Mouse (Mus musculus) adrenal gland, adult 10 weeks (tissue): ENCODE measurements around the gene Fcgr2b. TPM values are rescaled to one million over a fixed set of nuclear protein-coding genes. Genes with fewer than 3 reads are reported as not detected.

Experiments used
- polyA plus RNA-seq: library from polyadenylated mRNA; stranded (reverse); fragments of 350-450 nt; fragmentation: Illumina TruSeq; extraction: RNeasy Lipid Tissue Mini Kit (QIAGEN cat#74804); gene quantifications from one replicate; pipeline ENCODE4 v1.2.3, GENCODE M21; 2014; ENCODE audit warnings: low read depth, low replicate concordance

The Fcgr2b gene
- polyA plus RNA-seq: 20.8 TPM

DNA sequence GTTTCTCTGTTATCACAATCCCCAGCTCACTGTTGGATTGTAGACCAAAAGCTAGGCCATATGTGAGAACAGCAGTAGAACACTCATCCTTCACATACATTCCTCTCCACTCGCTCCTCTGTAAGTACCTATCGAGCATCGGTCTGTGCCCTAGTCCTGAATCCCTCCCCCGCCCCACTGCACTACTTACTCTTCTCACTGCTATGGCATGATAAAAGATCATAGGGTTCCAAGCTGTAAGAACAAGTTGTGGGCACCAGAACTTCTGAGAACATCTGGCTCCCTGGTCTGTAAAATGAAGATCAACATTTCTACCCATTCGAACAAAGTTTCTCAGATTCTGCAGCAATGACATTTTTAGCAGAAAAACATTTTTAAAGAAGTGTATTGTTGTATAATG lies at the start of gene Fcgr2b:
TSS of gene Fcgr2b (minus strand) at position 101 of the 400 bp plus-strand sequence.

GRCm38 (mm10) chr1:171018737-171019136 lies 42.4 kb upstream of the Fcgr2b start, which contains the start of gene Fcgr4:
TSS of gene Fcgr4 (plus strand) at chr1:171018920.

DNA sequence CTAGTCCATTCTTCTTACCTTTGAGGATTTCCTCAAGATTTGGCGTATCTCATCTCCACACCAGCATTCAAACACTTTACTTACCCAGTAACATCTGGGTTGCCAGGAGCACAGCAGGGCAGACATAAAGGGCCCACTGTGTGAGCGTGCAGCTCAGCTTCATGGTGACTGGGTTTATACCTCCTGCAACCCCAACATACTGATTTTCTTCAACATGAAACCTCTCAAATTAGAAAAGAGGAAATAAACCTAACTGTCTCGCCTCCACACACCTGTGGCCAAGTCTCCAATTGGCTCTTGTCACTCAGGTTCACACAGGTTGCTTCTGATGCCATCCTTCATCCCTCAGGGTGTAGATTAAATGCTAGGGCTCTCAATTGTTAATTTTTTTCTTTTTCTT lies 49.0 kb downstream of the Fcgr2b start, which contains the start of gene Fcrla:
TSS of gene Fcrla (minus strand) at position 206 of the 400 bp plus-strand sequence.

GRCm38 (mm10) chr1:170912891-170913615 lies 63.3 kb downstream of the Fcgr2b start, which contains the start of gene Fcrlb:
TSS of gene Fcrlb (minus strand) at chr1:170912941.

Other genes starting within 250 kb of the Fcgr2b start
- gene Atf6, start 108.8 kb downstream of the Fcgr2b start, polyA plus RNA-seq: 58.3 TPM
- 1.1 TPM for gene Gm26620, start 91.5 kb downstream of the Fcgr2b start, polyA plus RNA-seq
- gene Dusp12, start 91.0 kb downstream of the Fcgr2b start, polyA plus RNA-seq: 19.6 TPM
- not detected for gene Fcrlb, start 63.6 kb downstream of the Fcgr2b start, polyA plus RNA-seq
- gene Fcrla, start 49.0 kb downstream of the Fcgr2b start, polyA plus RNA-seq: not detected
- 5.1 TPM for gene Fcgr4, start 42.4 kb upstream of the Fcgr2b start, polyA plus RNA-seq
- gene Fcgr3, start 88.4 kb upstream of the Fcgr2b start, polyA plus RNA-seq: 16.6 TPM
- 2.4 TPM for gene Cfap126, start 137.4 kb upstream of the Fcgr2b start, polyA plus RNA-seq
- 38.8 TPM for gene Sdhc, start 174.1 kb upstream of the Fcgr2b start, polyA plus RNA-seq
- 0.41 TPM for gene Mpz, start 174.2 kb upstream of the Fcgr2b start, polyA plus RNA-seq
- 23.7 TPM for gene Pcp4l1, start 219.7 kb upstream of the Fcgr2b start, polyA plus RNA-seq
- gene Nr1i3, start 237.4 kb upstream of the Fcgr2b start, polyA plus RNA-seq: not detected
- 6.5 TPM for gene Tomm40l, start 246.0 kb upstream of the Fcgr2b start, polyA plus RNA-seq
- gene Apoa2, start 248.5 kb upstream of the Fcgr2b start, polyA plus RNA-seq: not detected